Mouse (Mus musculus) MEL (cell line): Measurements from ENCODE around the gene Vti1a.

ENCODE experiments used
- BHLHE40 ChIP-seq: IDR thresholded peaks from 2 replicates; pipeline ENCODE4 v1.6.1; 2012; ENCODE audit warnings: low read depth, mild to moderate bottlenecking, inconsistent platforms, low read length, improper control_type of control experiment, borderline replicate concordance
- CTCF ChIP-seq, 3 experiments: IDR thresholded peaks in 2 of 3; conservative IDR thresholded peaks in 1 of 3; 2 replicates each; pipeline ENCODE4 v1.5.1; 2011 to 2012; ENCODE audit warnings: low read length in 3 of 3, low read depth in 2 of 3, mild to moderate bottlenecking in 2 of 3, improper control_type of control experiment in 1 of 3, inconsistent platforms in 1 of 3, mixed read lengths in 1 of 3, moderate library complexity in 1 of 3; ENCODE audit not compliant: control insufficient read depth in 1 of 3, insufficient read depth in 1 of 3, poor library complexity in 1 of 3, severe bottlenecking in 1 of 3
- E2F4 ChIP-seq: IDR thresholded peaks from 2 replicates; pipeline ENCODE4 v1.6.1; 2011; ENCODE audit warnings: low read depth, low read length, improper control_type of control experiment, borderline replicate concordance
- ETS1 ChIP-seq: IDR thresholded peaks from 2 replicates; pipeline ENCODE4 v1.6.1; 2012; ENCODE audit warnings: low read depth, mild to moderate bottlenecking, inconsistent platforms, low read length, improper control_type of control experiment, moderate library complexity
- KAT2A ChIP-seq: conservative IDR thresholded peaks from 2 replicates; pipeline ENCODE4 v1.6.1; 2012; ENCODE audit warnings: low read depth, low read length, improper control_type of control experiment, inconsistent platforms
- MAFK ChIP-seq: IDR thresholded peaks from 2 replicates; pipeline ENCODE4 v1.6.1; 2011; ENCODE audit warnings: low read depth, mild to moderate bottlenecking, low read length, improper control_type of control experiment, borderline replicate concordance
- UBTF ChIP-seq: IDR thresholded peaks from 2 replicates; pipeline ENCODE4 v1.6.1; 2012; ENCODE audit warnings: low read depth, mild to moderate bottlenecking, inconsistent platforms, low read length, improper control_type of control experiment, moderate library complexity, borderline replicate concordance; ENCODE audit not compliant: insufficient read depth

DNA sequence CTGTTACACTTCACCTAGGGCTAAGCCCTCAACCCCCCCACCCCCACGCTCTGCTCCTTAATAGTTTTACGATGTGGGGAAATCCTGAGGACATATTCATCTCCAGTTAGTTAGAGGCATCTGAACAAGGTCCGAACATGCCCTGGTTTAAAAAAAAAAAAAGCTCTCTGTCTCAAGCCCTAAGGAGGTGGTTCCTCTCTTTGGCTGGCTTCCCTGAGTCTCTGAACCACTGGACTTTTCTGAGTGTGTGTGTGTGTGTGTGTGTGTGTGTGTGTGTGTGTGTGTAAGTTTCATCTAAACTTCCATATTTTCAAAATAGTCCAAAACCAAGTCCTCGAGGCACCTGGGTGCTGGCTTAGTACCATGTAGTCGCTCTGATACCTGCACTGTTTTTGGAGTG, 192.9 kb downstream of the Vti1a start:
- TF ChIP-seq CTCF (IDR thresholded peaks at IDR 0.05 in 2 of 3, conservative IDR thresholded peaks at IDR 0.05 in 1 of 3; ENCODE audit: control insufficient read depth in 1 of 3, insufficient read depth in 1 of 3, low read depth in 2 of 3, low read length in 3 of 3, poor library complexity in 1 of 3, severe bottlenecking in 1 of 3) (no peak), KAT2A (no peak), ETS1 (no peak), BHLHE40 (no peak), E2F4 (no peak), UBTF (no peak), MAFK (no peak)
